Mouse (Mus musculus) myocyte (in vitro differentiated cells): ENCODE measurements at regions not wholly inside any gene's neighbourhood (a gene's known extent, or its start where the extent isn't known, plus 50 kb on each side); places are given as distances from the start of the nearest gene placed in this dataset.

Source experiments
- H3K27me3 ChIP-seq: one replicate; pipeline ENCODE4 v1.6.1; 2011; ENCODE audit not compliant: control insufficient read depth, insufficient read depth, insufficient read length
- H3K36me3 ChIP-seq: one replicate; pipeline ENCODE4 v1.6.1; 2011; ENCODE audit not compliant: control insufficient read depth, insufficient read depth
- H3K4me2 ChIP-seq: one replicate; pipeline ENCODE4 v1.6.1; 2011; ENCODE audit warnings: low read depth, control low read depth
- H3K4me3 ChIP-seq: one replicate; pipeline ENCODE4 v1.5.1; 2011; ENCODE audit warnings: mild to moderate bottlenecking, control low read depth, moderate library complexity
- H3K79me2 ChIP-seq: one replicate; pipeline ENCODE4 v1.6.1; 2011; ENCODE audit not compliant: control insufficient read depth, insufficient read depth
- H3ac ChIP-seq: one replicate; pipeline ENCODE4 v1.6.1; 2011; ENCODE audit not compliant: control insufficient read depth, insufficient read length
- CEBPB ChIP-seq: IDR thresholded peaks from 2 replicates; pipeline ENCODE4 v1.6.1; 2011; ENCODE audit warnings: mild to moderate bottlenecking, moderate library complexity; ENCODE audit not compliant: poor library complexity, insufficient read depth, severe bottlenecking
- E2F4 ChIP-seq: IDR thresholded peaks from one replicate; pipeline ENCODE4 v1.6.1; 2011; ENCODE audit warnings: mild to moderate bottlenecking, control low read depth, moderate library complexity; ENCODE audit not compliant: insufficient read depth
- MAX ChIP-seq: IDR thresholded peaks from one replicate; pipeline ENCODE4 v1.6.1; 2011; ENCODE audit warnings: low read depth, mild to moderate bottlenecking, control low read depth
- MYOD1 ChIP-seq, 3 experiments: IDR thresholded peaks; one replicate each; pipeline ENCODE4 v1.6.1; 2011; ENCODE audit warnings: control low read depth in 2 of 3, low read depth in 2 of 3, mild to moderate bottlenecking in 2 of 3, moderate library complexity in 1 of 3; ENCODE audit not compliant: insufficient read length in 2 of 3, control insufficient read depth in 1 of 3
- MYOG ChIP-seq, 3 experiments: IDR thresholded peaks; one replicate each; pipeline ENCODE4 v1.6.1; 2011; ENCODE audit warnings: control low read depth in 2 of 3, low read depth in 2 of 3, mild to moderate bottlenecking in 2 of 3; ENCODE audit not compliant: insufficient read length in 2 of 3, control insufficient read depth in 1 of 3, insufficient read depth in 1 of 3
- POLR2A ChIP-seq: IDR thresholded peaks from one replicate; pipeline ENCODE4 v1.6.1; 2011; ENCODE audit warnings: low read depth, mild to moderate bottlenecking, control low read depth, moderate library complexity; ENCODE audit not compliant: insufficient read length
- POLR2AphosphoS2 ChIP-seq: IDR thresholded peaks from one replicate; pipeline ENCODE4 v1.6.1; 2011; ENCODE audit warnings: low read depth, control low read depth; ENCODE audit not compliant: insufficient read length
- REST ChIP-seq: IDR thresholded peaks from one replicate; pipeline ENCODE4 v1.6.1; 2011; ENCODE audit warnings: mild to moderate bottlenecking, control low read depth, moderate library complexity; ENCODE audit not compliant: insufficient read depth, insufficient read length
- SRF ChIP-seq: IDR thresholded peaks from one replicate; pipeline ENCODE4 v1.6.1; 2011; ENCODE audit warnings: low read depth; ENCODE audit not compliant: control insufficient read depth, insufficient read length
- TCF12 ChIP-seq: IDR thresholded peaks from one replicate; pipeline ENCODE4 v1.6.1; 2011; ENCODE audit warnings: mild to moderate bottlenecking, control low read depth; ENCODE audit not compliant: poor library complexity, insufficient read depth, severe bottlenecking
- TCF3 ChIP-seq: IDR thresholded peaks from one replicate; pipeline ENCODE4 v1.6.1; 2011; ENCODE audit warnings: low read depth, control low read depth; ENCODE audit not compliant: insufficient read length
- USF1 ChIP-seq: IDR thresholded peaks from one replicate; pipeline ENCODE4 v1.6.1; 2011; ENCODE audit warnings: low read depth, mild to moderate bottlenecking, control low read depth, moderate library complexity

DNA sequence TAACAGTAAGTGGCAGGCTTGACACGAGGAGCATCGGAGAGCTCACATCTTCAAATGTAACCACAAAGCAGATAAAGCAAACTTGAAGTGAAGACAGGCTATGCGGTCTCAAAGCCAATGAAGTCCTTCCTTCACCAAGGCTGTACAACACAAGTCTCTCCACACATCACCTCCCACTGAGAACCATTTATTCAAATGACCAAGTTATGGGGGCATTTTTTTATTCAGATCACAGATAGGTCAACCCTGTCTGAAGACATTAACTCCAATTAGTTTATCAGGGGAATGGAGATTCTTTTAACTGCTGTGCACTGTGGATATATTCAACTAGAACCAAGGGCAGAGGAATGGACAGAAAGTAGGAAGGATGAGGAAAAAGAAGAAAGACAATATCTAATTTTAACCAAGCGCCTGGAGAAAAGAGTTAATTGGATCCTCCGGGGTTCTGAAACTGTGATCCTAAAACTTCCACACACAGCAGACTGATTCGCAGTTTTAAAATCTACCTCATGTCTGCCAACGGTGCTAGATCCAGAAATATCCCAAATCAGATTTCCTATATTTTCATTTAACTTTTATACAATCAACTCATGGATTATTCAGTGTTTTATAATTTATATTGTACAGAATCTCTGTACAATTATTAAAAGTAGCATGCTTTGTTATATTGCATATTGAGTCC is 444.8 kb downstream of the Basp1 start:
- Histone ChIP-seq H3K4me3 (no peak overlapping the region), H3K36me3 (no peaks in the 10 kb centered on the region), H3ac (no peak overlapping the region), H3K27me3 (no peaks in the 10 kb centered on the region), H3K4me2 (no peak overlapping the region), H3K79me2 (no peaks in the 10 kb centered on the region)
- TF ChIP-seq MYOG (IDR thresholded peaks at IDR 0.05; ENCODE audit: control insufficient read depth in 1 of 3, insufficient read depth in 1 of 3, insufficient read length in 2 of 3, low read depth in 2 of 3) (no peak), CEBPB (no peak), REST (no peak), TCF3 (no peak), TCF12 (no peak)

DNA sequence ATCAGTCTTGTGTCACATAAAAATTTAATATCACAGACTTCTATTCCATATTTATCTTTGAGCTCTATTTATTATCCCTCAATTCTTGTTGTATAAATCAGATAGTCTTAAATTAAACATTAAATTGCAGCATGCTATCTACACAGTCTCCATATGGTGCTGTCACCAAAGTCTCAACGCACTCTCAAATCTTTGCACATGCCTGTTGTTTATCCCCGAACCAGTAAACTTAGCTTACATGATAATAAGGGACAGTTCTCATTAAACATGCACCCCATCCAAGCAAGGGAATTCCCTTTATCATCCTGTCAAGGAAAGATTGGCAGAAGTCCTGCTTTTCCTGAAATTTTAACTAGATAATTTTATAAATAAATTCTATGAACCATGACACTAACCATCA is 483.8 kb downstream of the Basp1 start:
- Histone ChIP-seq H3K4me2 (no peak overlapping the region), H3K79me2 (no peaks in the 10 kb centered on the region), H3K4me3 (no peak overlapping the region), H3K36me3 (no peaks in the 10 kb centered on the region), H3K27me3 (no peaks in the 10 kb centered on the region), H3ac (no peak overlapping the region)
- no peak for TF ChIP-seq MAX
- TF ChIP-seq TCF3: no peak
- no peak for TF ChIP-seq E2F4
- no peak for TF ChIP-seq SRF
- TF ChIP-seq POLR2A: no peak
- no peak for TF ChIP-seq MYOD1 (IDR thresholded peaks at IDR 0.05; ENCODE audit: control insufficient read depth in 1 of 3, insufficient read length in 2 of 3, low read depth in 2 of 3)

DNA sequence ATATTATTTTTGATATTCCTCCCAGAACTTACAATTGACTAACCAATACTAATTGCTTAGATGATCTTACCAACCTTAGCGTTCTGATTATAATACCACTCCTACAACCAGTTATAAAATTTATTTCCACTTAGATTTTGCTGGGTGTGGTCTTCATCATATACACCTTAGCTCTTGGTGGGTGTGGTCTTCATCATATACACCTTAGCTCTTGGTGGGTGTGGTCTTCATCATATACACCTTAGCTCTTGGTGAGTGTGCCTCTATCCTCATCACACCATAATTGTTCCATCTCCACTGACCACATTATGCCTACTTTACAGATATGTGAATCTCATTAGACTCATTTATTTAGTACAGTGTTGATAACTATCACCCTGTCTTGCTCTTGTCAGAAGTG is 501.7 kb downstream of the Basp1 start:
- Histone ChIP-seq H3K79me2 (no peaks in the 10 kb centered on the region), H3K27me3 (no peaks in the 10 kb centered on the region), H3K36me3 (no peaks in the 10 kb centered on the region), H3K4me3 (no peak overlapping the region), H3K4me2 (no peak overlapping the region), H3ac (no peak overlapping the region)
- TF ChIP-seq MYOD1 (IDR thresholded peaks at IDR 0.05; ENCODE audit: control insufficient read depth in 1 of 3, insufficient read length in 2 of 3, low read depth in 2 of 3) (no peak), MAX (no peak), POLR2AphosphoS2 (no peak), REST (no peak), SRF (no peak), USF1 (no peak), MYOG (IDR thresholded peaks at IDR 0.05; ENCODE audit: control insufficient read depth in 1 of 3, insufficient read depth in 1 of 3, insufficient read length in 2 of 3, low read depth in 2 of 3) (no peak)

DNA sequence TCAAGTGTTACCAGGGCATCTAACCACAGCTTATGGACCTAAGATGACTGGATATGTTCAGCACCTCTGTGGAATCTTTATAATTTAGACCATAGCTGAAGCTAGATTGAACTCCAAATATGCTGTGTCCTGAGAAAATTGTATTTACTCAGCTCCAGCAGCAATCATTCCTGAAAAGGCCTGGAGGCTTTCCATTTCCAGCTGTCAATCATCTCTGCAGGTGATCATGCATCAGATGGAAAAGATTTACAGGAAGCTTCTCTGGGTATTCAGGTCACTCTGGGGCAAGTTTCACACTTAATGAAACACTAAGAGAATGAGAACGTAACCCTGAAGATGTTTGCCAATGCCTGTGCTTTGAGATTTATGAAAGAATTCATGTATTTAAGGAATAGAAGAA is 502.1 kb downstream of the Basp1 start:
- Histone ChIP-seq H3K4me3 (no peak overlapping the region), H3ac (no peak overlapping the region), H3K4me2 (no peak overlapping the region), H3K36me3 (no peaks in the 10 kb centered on the region), H3K79me2 (no peaks in the 10 kb centered on the region), H3K27me3 (no peaks in the 10 kb centered on the region)
- no peak for TF ChIP-seq MYOD1 (IDR thresholded peaks at IDR 0.05; ENCODE audit: control insufficient read depth in 1 of 3, insufficient read length in 2 of 3, low read depth in 2 of 3)
- TF ChIP-seq POLR2A: no peak
- no peak for TF ChIP-seq E2F4
- no peak for TF ChIP-seq MYOG (IDR thresholded peaks at IDR 0.05; ENCODE audit: control insufficient read depth in 1 of 3, insufficient read depth in 1 of 3, insufficient read length in 2 of 3, low read depth in 2 of 3)
- TF ChIP-seq CEBPB: no peak
- TF ChIP-seq TCF12: no peak
- TF ChIP-seq SRF: no peak
- TF ChIP-seq MAX: no peak
- no peak for TF ChIP-seq TCF3
- TF ChIP-seq POLR2AphosphoS2: no peak
- no peak for TF ChIP-seq USF1
- TF ChIP-seq REST: no peak

DNA sequence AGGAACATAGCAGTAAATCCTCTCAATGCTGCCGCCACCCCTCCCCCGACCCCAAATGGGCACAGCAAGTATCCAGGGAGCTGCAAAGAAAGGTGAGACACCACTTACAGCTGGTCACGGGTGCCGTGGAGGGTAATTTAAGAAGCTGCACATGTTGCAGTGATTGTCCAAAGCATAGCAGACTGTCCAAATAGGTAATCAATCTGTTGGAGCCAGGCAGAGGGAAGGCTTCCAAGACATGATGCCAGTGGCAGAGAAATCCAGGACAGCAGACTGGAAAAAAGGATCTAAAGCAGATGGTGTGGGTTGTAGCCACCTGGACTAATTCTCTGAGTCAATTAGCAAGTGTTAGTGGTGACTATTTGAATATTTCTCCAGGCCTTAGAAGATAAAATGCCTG is 506.6 kb downstream of the Basp1 start:
- no peaks in the 10 kb centered on the region for H3K27me3 ChIP-seq
- no peak overlapping the region for H3ac ChIP-seq
- H3K36me3 ChIP-seq: no peaks in the 10 kb centered on the region
- TF ChIP-seq MYOG (IDR thresholded peaks at IDR 0.05; ENCODE audit: control insufficient read depth in 1 of 3, insufficient read depth in 1 of 3, insufficient read length in 2 of 3, low read depth in 2 of 3) (no peak), REST (no peak), MAX (no peak), POLR2A (no peak), E2F4 (no peak), USF1 (no peak), TCF3 (no peak), SRF (no peak), TCF12 (no peak), MYOD1 (IDR thresholded peaks at IDR 0.05; ENCODE audit: control insufficient read depth in 1 of 3, insufficient read length in 2 of 3, low read depth in 2 of 3) (no peak), POLR2AphosphoS2 (no peak), CEBPB (no peak)
- H3K79me2 ChIP-seq: no peaks in the 10 kb centered on the region
- no peak overlapping the region for H3K4me2 ChIP-seq
- H3K4me3 ChIP-seq: no peak overlapping the region
